Mouse (Mus musculus) central nervous system, embryonic 14 days (tissue): ENCODE data around the gene Ppp6r3. TPM values are rescaled to one million over a fixed set of nuclear protein-coding genes. Genes with fewer than 3 reads are reported as not detected.

ENCODE experiments used
- polyA plus RNA-seq: library from polyadenylated mRNA; depleted of rRNA; stranded (reverse); fragments of >200 nt; gene quantifications from 2 replicates; pipeline ENCODE4 v1.2.3, GENCODE M21; 2012; rRNA removed

Ppp6r3 gene
- 103 and 109 TPM in 2 replicates for polyA plus RNA-seq

DNA sequence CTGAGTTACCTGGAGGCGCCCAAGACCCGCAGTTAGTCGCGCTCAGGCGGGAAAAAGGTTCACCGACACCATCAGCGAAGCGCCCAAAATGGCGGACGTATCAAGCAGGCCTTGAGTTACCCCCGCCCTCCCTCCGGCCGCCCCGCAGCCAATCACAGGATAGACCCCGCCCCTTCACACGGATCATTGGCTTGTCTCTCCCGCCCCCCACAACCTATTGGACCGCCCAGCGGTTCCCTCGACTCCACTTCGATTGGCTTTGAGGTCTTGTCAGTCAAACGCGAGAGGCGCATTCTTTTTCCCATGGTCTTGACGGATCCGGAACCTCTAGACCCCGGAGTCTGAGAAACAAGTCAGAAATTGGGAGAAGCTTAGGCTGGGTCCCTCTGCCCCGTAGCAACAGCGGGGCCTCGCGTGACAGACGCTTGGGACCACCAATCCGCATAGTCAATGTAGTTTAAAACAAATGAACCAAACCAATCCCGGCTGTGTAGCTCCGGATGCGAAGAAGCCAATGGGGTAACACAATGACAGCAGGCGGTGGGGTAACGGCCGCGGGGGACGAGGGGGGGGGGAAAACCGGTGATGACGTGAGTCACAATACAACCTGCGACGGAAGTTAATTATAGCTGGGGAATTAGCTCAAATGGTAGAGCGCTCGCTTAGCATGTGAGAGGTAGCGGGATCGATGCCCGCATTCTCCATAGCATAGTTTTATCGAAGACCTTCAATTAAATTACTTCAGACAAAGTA, at the start of gene Ppp6r3:
TSS of gene Ppp6r3 (minus strand) at position 118 of the 753 bp plus-strand sequence.

DNA sequence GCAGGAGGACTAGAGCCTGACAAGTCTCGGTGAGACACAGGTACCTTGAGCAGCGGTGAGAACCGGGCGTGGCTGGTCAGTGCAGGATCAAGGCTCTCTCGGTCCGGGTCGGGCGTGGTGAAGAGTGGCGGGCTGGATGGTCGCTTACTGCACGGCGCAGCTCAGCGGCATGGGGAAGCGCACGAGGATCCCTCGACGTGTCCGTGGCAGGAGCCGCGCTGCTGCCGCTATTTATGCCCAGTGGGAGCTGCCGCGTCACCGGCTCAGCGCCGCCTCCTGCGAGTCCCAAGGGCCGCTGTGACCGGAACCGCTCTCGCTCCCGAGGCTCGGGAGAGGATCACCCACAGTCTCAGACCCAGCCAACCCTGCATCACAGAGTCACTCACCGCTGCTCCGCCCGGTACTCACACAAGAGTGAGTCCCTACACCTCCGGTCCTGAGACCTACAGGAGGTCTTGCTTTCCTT, 161.2 kb downstream of the Ppp6r3 start, which contains the start of gene Gal:
TSS of gene Gal (minus strand) at position 277 of the 466 bp plus-strand sequence.

Other genes starting within 250 kb of the Ppp6r3 start
- 0.34 and 0.45 TPM in 2 replicates for gene Tesmin, start 186.9 kb downstream of the Ppp6r3 start, polyA plus RNA-seq
- gene Gal, start 161.2 kb downstream of the Ppp6r3 start, polyA plus RNA-seq, result 4.4 and 12.0 TPM in 2 replicates
- 8.6 and 12.9 TPM in 2 replicates for gene Lrp5, start 110.8 kb upstream of the Ppp6r3 start, polyA plus RNA-seq
- 41.1 and 48.9 TPM in 2 replicates for gene 1810055G02Rik, start 132.5 kb upstream of the Ppp6r3 start, polyA plus RNA-seq
- 50.3 and 52.3 TPM in 2 replicates for gene Kmt5b, start 191.7 kb upstream of the Ppp6r3 start, polyA plus RNA-seq